Mouse (Mus musculus) embryonic facial prominence, embryonic 15.5 days (tissue): ENCODE data around the gene Scaf4. TPM values are rescaled to one million over a fixed set of nuclear protein-coding genes. Genes with fewer than 3 reads are reported as not detected.

Experiments used
- ATAC-seq: fragments of 200-750 bp; cut with Nextera tagmentation; 2 replicates; pipeline ENCODE4 v1.8.0; 2017; ENCODE audit warnings: low read depth, moderate TSS enrichment; ENCODE audit not compliant: insufficient number of reproducible peaks, low FRiP score, low TSS enrichment
- H3K27ac ChIP-seq: fragments of 300-500 bp; sonication (generic); replicated peaks from 2 replicates; pipeline ENCODE4 v1.5.1; 2015; ENCODE audit warnings: mild to moderate bottlenecking, inconsistent platforms
- H3K27me3 ChIP-seq: fragments of 300-500 bp; sonication (generic); 2 replicates; pipeline ENCODE4 v1.6.1; 2015; ENCODE audit warnings: inconsistent platforms
- H3K36me3 ChIP-seq: fragments of 300-500 bp; sonication (generic); 2 replicates; pipeline ENCODE4 v1.6.1; 2015; ENCODE audit warnings: mild to moderate bottlenecking, inconsistent platforms
- H3K4me1 ChIP-seq: fragments of 300-500 bp; sonication (generic); 2 replicates; pipeline ENCODE4 v1.6.1; 2015; ENCODE audit warnings: inconsistent platforms
- H3K4me2 ChIP-seq: fragments of 300-500 bp; sonication (generic); replicated peaks from 2 replicates; pipeline ENCODE4 v1.6.1; 2015; ENCODE audit warnings: mild to moderate bottlenecking, inconsistent platforms
- H3K4me3 ChIP-seq: fragments of 300-500 bp; sonication (generic); replicated peaks from 2 replicates; pipeline ENCODE4 v1.5.1; 2015; ENCODE audit warnings: mild to moderate bottlenecking, inconsistent platforms
- H3K9ac ChIP-seq: fragments of 300-500 bp; sonication (generic); 2 replicates; pipeline ENCODE4 v1.6.1; 2015; ENCODE audit warnings: inconsistent platforms
- H3K9me3 ChIP-seq: fragments of 300-500 bp; sonication (generic); replicated peaks from 2 replicates; pipeline ENCODE4 v1.6.1; 2016; ENCODE audit warnings: inconsistent platforms
- WGBS: fragments of 180-500 bp; shearing (Covaris S2); methylation state at CpG from one replicate; pipeline ENCODE4 v1.1.7; 2015; 5-methylcytosine and 5-hydroxymethylcytosine counted together
- polyA plus RNA-seq: library from polyadenylated mRNA; unstranded; fragments of >200 nt; fragmentation: Nextera tagmentation; extraction: Ambion mirVana; gene quantifications from 2 replicates; pipeline ENCODE4 v1.2.1, GENCODE M21; 2015

Gene Scaf4
- polyA plus RNA-seq, result 27.9 and 31.3 TPM in 2 replicates

DNA sequence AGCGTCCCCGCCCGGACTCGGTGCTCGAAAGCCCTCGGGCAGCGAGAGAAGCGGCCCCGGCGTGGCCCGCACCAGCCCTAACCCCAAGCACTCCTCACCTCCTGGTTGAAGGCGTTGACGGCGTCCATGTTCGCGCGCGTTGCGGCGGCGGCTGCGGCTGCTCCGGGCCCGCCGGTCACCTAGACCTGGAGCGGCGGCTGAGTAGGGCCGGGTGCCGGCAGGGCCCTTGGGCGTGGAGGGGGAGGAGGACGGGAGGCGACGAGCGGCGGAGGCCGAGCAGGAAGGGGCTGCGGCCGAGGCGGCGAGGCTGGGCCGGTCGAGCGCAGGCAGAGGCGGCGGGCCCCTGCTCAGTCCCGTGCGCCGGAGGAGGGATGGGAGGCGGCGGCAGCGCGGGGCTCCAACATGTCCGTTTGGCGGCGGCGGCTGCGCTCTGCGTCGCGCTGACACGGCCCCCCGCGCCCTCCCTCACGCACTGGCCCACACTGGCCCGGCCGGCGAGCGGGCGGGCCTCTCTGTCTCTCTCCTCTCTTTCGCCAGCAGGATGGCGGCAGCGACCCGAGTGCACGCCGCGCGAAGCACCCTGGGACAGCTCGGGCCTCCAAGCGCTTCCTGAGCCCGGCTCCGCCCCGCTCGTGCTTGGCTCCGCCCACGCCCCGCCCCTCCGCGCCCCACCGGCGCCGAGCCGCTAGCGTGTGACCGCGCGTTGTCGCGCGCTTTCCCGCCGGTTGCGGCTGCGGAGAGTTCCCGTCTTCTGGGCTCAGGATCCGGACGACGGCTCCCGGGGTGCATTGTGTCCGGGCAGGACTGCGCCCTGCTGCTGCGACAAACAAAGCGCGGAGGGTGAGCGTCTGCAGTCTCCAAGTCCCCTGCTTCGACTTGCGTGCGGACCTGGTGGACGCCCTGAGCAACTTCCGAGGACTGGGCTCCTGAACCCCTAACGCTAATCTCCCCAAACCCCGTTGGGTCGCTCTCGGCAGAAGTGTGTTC, at the start of gene Scaf4:
TSS of gene Scaf4 (minus strand) at position 599 of the 987 bp plus-strand sequence.
- Histone ChIP-seq H3K27me3 (no peaks in the 10 kb centered on the region), H3K4me2 (peak within 1 kb of the TSS; percentile 84), H3K27ac (peak within 1 kb of the TSS; percentile 93), H3K4me3 (peak within 1 kb of the TSS; percentile 100), H3K9me3 (no peaks in the 10 kb centered on the region), H3K36me3 (no peaks in the 10 kb centered on the region), H3K9ac (peak within 1 kb of the TSS; percentile 80), H3K4me1 (peaks cover 37% of the 10 kb centered on the region)
- WGBS, result under 1% methylated on average over 110 of the region's 123 CpGs
- ATAC-seq, result peak; percentile 98

- no peaks in the 10 kb centered on the region for H3K9me3 ChIP-seq
- H3K36me3 ChIP-seq, result no peaks in the 10 kb centered on the region
- H3K4me3 ChIP-seq, result no peak overlapping the region
- no peak overlapping the region for H3K27ac ChIP-seq
- H3K4me2 ChIP-seq, result no peak overlapping the region
- H3K27me3 ChIP-seq, result no peaks in the 10 kb centered on the region
- H3K4me1 ChIP-seq, result no peaks in the 10 kb centered on the region
- 66% methylated on average over 6 of the region's 6 CpGs for WGBS
- no peak for ATAC-seq
- no peak overlapping the region for H3K9ac ChIP-seq
These were observed 48.2 kb upstream of the Scaf4 start for GRCm38 (mm10) chr16:90332553-90332952.

GRCm38 (mm10) chr16:90330979-90331378, 46.7 kb upstream of the Scaf4 start:
- 75% methylated on average over 6 of the region's 6 CpGs for WGBS
- no peak overlapping the region for H3K4me3 ChIP-seq
- no peak for ATAC-seq
- H3K27me3 ChIP-seq, result no peaks in the 10 kb centered on the region
- no peak overlapping the region for H3K4me2 ChIP-seq
- H3K27ac ChIP-seq, result no peak overlapping the region
- no peaks in the 10 kb centered on the region for H3K36me3 ChIP-seq
- H3K4me1 ChIP-seq, result no peaks in the 10 kb centered on the region
- no peaks in the 10 kb centered on the region for H3K9me3 ChIP-seq
- H3K9ac ChIP-seq, result no peak overlapping the region

- no peak for ATAC-seq
- WGBS, result 63% methylated on average over 8 of the region's 8 CpGs
These were observed 45.2 kb upstream of the Scaf4 start for GRCm38 (mm10) chr16:90329511-90329910.

GRCm38 (mm10) chr16:90322850-90323528, 38.7 kb upstream of the Scaf4 start:
- Histone ChIP-seq H3K9me3 (no peaks in the 10 kb centered on the region), H3K27ac (no peak overlapping the region), H3K36me3 (no peaks in the 10 kb centered on the region), H3K27me3 (no peaks in the 10 kb centered on the region), H3K4me1 (no peaks in the 10 kb centered on the region), H3K9ac (no peak overlapping the region), H3K4me2 (no peak overlapping the region), H3K4me3 (no peak overlapping the region)
- no peak for ATAC-seq
- WGBS, result 28% methylated on average over 8 of the region's 8 CpGs

More at GRCm38 (mm10) chr16:90329511-90329910, 45.2 kb upstream of the Scaf4 start:
- no peaks in the 10 kb centered on the region for H3K4me1 ChIP-seq
- no peak overlapping the region for H3K4me3 ChIP-seq
- no peaks in the 10 kb centered on the region for H3K27me3 ChIP-seq
- no peak overlapping the region for H3K4me2 ChIP-seq
- H3K36me3 ChIP-seq, result no peaks in the 10 kb centered on the region
- H3K9ac ChIP-seq, result no peak overlapping the region
- H3K9me3 ChIP-seq, result no peaks in the 10 kb centered on the region
- no peak overlapping the region for H3K27ac ChIP-seq

GRCm38 (mm10) chr16:90319321-90319720, 35.0 kb upstream of the Scaf4 start:
- Histone ChIP-seq H3K36me3 (no peaks in the 10 kb centered on the region), H3K9me3 (no peaks in the 10 kb centered on the region), H3K4me3 (no peak overlapping the region), H3K4me1 (no peaks in the 10 kb centered on the region), H3K4me2 (no peak overlapping the region), H3K27me3 (no peaks in the 10 kb centered on the region), H3K27ac (no peak overlapping the region), H3K9ac (no peak overlapping the region)
- 72% methylated on average over 7 of the region's 7 CpGs for WGBS
- ATAC-seq, result no peak

GRCm38 (mm10) chr16:90318372-90318926, 34.1 kb upstream of the Scaf4 start:
- Histone ChIP-seq H3K9me3 (no peaks in the 10 kb centered on the region), H3K4me1 (no peaks in the 10 kb centered on the region), H3K4me2 (no peak overlapping the region), H3K27me3 (no peaks in the 10 kb centered on the region), H3K4me3 (no peak overlapping the region), H3K27ac (no peak overlapping the region), H3K9ac (no peak overlapping the region), H3K36me3 (no peaks in the 10 kb centered on the region)
- ATAC-seq, result no peak
- 49% methylated on average over 12 of the region's 12 CpGs for WGBS

- Histone ChIP-seq H3K4me2 (no peak overlapping the region), H3K27ac (no peak overlapping the region), H3K4me3 (no peak overlapping the region), H3K27me3 (no peaks in the 10 kb centered on the region), H3K9me3 (no peaks in the 10 kb centered on the region), H3K9ac (no peak overlapping the region), H3K36me3 (no peaks in the 10 kb centered on the region), H3K4me1 (no peaks in the 10 kb centered on the region)
- 84% methylated on average over 4 of the region's 4 CpGs for WGBS
- no peak for ATAC-seq
These were observed 33.5 kb upstream of the Scaf4 start for GRCm38 (mm10) chr16:90317777-90318176.

DNA sequence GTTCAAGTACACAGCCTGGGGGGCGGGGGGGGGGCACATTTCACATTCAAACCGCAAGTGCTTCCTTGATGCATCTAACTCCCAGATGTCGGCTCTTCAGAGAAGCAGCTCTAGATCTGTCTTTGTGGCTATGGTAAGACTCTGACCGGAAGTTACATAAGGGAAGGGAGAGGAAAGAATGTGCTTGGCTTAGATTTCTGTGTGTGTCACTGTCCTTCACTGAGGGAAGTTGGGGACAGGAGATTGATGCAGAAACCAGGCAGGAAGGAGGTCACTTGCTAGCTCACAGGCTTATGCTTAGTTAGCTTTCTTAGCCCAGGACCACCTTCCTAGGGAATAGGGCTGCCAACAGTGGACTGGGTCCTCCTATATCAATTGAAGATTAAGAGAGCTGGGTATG, 31.6 kb upstream of the Scaf4 start:
- H3K27ac ChIP-seq, result no peak overlapping the region
- no peaks in the 10 kb centered on the region for H3K36me3 ChIP-seq
- no peak overlapping the region for H3K4me2 ChIP-seq
- H3K4me1 ChIP-seq, result no peaks in the 10 kb centered on the region; the same call in 1 of the 2 replicates
- H3K9me3 ChIP-seq, result no peaks in the 10 kb centered on the region
- no peak for ATAC-seq
- no peak overlapping the region for H3K9ac ChIP-seq
- WGBS, result 76% methylated on average over 4 of the region's 4 CpGs
- H3K4me3 ChIP-seq, result no peak overlapping the region
- H3K27me3 ChIP-seq, result no peaks in the 10 kb centered on the region

DNA sequence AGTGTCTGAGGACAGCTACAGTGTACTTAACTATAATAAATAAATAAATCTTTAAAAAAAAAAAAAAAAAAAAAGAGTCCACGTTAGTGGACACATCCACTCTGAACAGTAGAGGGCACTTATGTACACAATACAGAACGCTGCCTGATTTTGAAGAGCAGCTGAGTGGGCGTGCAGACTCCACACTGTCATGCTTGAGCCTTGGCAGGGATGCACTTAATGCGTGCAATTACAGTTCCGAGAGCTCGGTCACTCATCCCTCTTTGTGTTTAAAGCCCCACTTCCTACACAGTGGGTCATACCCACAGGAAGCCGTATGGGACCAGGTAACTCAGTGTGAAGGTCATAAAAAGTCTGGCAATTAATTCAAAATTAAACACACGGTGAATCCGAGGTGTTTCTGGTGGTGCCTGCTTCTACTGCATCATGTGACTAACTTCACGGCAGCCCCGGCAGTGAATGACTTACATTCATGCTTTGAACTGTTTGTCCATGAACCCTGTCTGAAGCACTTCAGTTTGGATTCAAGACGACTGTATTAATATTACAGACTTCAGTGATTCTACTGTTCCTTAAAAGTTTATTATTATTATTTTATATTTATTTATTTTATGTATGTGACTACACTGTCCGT, 28.3 kb upstream of the Scaf4 start:
- H3K27ac ChIP-seq, result no peak overlapping the region
- no peaks in the 10 kb centered on the region for H3K27me3 ChIP-seq
- H3K4me3 ChIP-seq, result no peak overlapping the region
- H3K9ac ChIP-seq, result no peak overlapping the region
- no peak for ATAC-seq
- H3K9me3 ChIP-seq, result no peaks in the 10 kb centered on the region
- no peak overlapping the region for H3K4me2 ChIP-seq
- no peaks in the 10 kb centered on the region for H3K36me3 ChIP-seq
- 61% methylated on average over 13 of the region's 13 CpGs for WGBS
- no peaks in the 10 kb centered on the region; the same call in 1 of the 2 replicates for H3K4me1 ChIP-seq
